Mouse (Mus musculus) gastrocnemius, adult 8-10 months (tissue): ENCODE data around the gene Gas2l2. TPM values are rescaled to one million over a fixed set of nuclear protein-coding genes. Genes with fewer than 3 reads are reported as not detected.
A peak's percentile ranks its signal among the peaks of the same experiment; 100 is the strongest.

Experiments
- DNase-seq, 2 experiments: peaks; one replicate each; pipeline ENCODE4 v3.0.0; 2022; ENCODE audit warnings: low spot score in 2 of 2
- total RNA-seq, 4 experiments: library from RNA; stranded (reverse); gene quantifications; 2 replicates each; pipeline ENCODE4 v1.2.4; 2022

The Gas2l2 gene
- total RNA-seq, result not detected

DNA sequence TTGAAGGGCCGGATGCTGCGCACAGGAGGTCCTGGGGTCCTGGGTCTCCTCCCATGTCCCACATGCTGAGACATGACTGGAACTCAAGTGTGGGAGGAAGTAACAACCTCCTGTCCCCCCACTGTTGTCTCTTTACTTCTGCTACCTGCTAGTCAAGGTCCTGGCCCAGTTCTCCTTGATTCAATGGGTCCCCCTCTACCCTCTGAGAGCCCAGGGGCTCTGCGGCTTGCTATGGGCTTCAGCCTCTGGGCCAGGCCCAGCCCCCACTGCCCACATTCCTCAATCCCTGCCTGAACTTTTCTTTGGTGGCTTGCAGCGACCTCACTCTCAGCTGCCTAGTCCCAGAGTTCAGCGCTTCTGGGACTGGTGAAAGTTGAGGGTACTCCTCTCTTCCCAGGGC, at the start of gene Gas2l2:
TSS of gene Gas2l2 (minus strand) at position 101 of the 400 bp plus-strand sequence.
- no peak for DNase-seq

DNA sequence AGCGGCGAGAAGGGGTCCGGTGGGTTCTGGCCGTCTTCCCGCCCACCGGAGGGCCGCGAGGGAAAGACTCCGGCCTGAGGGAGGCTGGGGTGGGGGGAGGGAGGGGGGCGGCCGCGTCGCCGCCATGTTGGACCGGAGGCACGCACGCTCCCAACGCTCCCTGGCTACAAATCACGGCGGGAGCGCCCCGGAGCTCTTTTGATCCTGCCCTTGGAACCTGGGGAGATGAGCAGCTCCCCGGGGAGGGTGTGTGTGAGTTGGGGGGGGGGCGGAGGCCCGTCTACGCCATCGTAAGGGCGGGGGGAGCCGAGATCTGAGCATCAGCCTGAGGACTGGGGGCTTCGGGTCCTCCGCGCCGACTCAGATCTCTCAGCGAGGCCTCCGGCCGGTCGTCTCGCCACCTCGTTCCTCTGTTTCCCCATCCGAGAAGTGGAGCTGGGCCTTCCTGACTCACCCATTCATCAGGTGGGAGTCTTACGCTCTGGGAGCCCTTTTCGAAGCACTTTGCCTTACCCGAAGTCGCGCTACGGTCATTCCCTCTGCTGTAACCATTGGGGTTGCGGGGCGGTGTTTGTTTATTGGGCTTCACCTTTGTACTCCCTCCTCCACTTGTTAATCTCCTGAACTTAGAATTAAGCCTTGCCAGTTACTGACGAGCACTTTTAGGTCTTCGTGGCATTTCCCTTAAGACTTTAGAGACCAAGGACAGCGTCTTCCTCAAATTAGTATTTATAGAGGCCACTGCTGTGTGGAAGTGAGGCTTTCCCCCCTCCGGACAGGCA, 44.2 kb upstream of the Gas2l2 start:
- no peak for DNase-seq

DNA sequence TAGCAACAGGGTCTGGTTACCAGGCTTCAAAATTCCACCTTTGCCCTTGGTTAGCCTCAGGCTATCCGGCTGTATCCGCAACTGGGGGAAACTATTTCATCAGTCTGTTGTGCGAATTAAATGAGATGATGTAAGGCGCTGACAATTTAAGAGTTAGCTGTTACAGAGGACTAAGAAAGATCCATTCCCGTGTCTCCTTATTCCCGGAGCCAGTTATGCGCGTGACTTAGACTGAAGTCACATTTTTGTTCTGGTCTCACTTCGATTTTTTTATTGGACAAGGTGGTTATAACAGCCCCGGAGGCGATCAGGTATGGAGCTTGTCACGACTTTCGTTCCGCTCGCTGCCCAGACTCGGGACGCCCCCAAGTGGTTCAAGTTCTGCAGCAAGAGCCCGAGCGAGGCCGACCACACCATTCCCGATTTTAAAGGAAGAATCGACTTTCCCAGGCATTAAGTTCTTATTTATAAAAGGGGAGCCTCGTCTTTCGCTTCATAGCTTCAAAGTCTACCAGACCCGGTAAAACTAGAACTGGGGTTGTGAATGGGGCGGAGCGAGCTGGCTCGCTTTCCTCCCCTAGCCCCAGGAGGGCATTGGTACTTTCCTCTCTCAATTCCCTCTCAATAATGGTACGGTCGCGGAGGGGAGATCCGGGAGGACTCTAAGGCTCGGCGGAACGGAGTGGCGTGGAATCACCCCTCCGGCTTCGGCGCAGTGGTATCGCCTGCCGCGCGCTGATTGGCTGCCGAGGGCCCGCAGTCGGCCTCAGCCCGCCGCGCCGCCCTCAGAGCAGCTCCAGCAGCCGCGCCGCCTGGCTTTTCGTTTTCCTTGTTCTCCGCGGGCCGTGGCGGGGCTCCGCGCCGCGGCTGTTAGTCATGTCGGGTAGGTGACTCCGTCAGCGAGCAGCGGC, 43.3 kb upstream of the Gas2l2 start, which contains the start of gene Taf15:
TSS of gene Taf15 (plus strand) at position 763 of the 911 bp plus-strand sequence.
- peak; percentile 94 to 97 for DNase-seq

DNA sequence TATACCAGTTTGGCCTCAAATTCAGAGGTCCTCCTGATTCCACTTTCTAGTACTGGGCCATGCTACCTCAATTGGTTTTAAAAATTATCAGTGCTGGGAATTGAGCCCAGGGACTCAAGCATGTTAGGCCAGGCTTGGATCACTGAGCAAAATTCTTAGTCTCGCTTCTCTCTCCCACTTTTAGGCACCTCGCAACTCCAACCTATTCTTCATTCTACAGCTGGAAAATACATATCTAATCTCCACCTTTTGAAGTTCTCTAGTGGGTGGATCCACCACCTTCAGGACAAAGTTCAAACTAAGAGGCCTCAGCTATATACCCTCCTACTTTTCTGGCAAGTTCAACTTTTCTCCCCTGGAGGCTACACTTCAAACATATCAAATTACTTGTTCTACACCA, 42.5 kb upstream of the Gas2l2 start:
- DNase-seq, result no peak

DNA sequence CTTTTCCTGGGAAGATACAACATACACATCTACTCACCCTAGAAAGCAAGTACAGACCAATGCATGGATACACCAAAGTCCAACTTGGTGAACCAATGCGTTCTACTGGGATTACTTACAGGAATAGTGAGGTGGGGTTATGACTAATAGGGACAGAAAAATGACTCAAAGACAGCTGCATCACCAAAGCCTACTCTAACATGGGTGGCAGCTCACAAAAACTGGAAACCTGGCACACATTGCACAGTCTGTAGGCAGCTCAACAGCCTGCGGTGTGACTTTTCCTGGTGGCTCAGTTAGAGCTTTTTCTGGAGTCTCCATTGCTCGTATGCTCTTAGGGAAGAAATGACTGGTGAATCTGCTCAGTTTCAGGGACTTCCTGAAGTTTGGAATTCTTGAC, 39.5 kb upstream of the Gas2l2 start:
- no peak for DNase-seq

DNA sequence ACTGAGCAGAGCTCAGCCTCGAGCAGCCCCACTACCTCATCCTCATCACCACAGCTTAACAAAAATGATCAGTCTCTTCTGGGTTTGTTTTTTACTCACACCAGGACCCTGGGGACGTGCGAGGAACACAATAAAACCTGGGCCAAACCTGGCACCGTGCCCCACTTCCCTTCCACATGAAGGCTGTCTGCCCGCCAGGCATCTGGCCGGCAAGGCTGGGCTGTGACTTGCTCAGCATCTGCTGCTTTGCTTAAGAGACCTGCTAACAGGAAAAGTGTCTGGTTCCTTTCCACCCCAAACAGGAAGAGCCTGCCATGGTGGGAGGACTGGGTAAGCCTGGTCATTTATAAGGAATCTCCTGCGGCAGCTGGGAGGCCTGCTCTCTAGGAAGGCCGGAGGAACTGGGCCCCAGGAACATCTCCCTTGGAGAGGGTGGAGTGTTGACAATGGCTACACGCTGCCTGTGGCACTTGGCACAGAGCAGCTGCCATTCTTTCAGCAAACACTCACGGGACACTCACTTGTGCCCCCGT, 37.9 kb upstream of the Gas2l2 start:
- peak; percentile 45 to 70 for DNase-seq

DNA sequence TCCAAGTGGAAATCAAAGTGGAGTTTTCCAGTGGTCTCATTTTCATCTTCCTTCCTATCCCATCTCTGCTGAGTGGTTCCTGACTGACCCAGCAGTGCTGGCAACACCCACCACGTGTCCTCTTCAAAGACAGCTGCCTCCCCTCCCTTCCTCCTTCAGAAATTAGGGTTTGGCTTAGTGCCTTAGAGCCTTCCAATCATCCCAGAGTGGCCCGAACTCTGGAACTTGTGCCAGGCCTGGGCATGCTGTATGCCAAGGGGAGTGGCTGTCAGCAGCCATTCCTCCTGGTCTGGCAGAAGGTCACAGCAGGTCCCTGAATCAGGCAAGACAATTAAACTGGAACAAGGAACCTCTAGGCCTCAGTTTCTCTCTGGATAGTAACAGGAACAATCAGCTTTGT, 36.7 kb upstream of the Gas2l2 start:
- no peak for DNase-seq

DNA sequence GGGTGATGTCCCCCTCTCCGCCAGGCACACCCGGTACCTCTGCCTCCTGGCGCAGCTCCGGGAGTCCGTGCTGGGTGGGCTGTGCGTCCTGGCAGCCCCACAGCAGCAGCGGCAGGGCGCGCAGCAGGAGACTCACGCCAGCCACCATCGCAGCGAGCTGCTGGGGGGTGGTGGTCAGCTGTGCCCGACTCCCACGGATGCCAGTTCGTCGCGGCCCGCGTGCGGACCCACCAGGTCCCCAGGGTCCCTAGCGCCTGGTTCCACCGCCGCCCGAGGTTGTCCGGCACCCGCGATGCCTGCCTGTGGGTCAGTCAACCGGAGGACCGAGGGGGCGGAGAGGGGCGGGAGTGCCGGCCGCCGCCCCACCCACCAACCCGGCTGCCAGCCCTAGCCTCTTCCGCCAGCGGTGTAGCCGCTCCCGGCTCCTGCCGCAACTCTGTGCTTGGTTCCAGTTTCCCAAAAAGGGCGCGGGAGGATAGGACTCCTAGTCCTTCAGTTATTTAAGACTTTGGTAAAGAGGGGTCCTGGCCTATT, 33.5 kb upstream of the Gas2l2 start, which contains the start of gene Mmp28:
TSS of gene Mmp28 (minus strand) at position 361 of the 534 bp plus-strand sequence.
- DNase-seq, result peak; percentile 28 to 45

DNA sequence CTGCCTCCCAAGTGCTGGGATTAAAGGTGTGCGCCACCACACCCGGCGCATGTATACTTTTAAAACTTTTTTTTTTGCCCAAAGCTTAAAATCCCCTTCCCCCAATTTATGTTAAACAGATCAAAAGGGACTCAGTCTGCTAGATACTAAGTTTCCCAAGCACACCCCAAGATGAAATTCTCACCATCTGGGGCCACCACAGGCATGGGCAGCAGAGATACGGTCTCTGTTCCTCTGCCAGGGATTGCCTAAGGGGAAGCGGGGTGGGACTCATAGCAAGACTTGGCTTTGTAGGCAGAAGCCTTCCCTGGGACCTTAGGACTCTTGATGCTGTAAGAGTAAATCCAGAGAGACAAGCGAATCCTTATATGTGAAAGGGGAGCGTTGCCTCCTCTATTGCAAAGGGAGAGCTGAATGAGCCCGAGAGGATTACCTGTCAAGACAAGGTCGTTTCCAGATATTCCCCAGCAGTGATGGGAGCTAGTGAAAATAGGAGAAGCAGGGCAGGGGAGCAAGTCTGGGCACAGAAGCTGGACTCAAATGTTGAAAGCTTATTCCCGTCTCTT, 32.3 kb upstream of the Gas2l2 start:
- DNase-seq, result no peak

DNA sequence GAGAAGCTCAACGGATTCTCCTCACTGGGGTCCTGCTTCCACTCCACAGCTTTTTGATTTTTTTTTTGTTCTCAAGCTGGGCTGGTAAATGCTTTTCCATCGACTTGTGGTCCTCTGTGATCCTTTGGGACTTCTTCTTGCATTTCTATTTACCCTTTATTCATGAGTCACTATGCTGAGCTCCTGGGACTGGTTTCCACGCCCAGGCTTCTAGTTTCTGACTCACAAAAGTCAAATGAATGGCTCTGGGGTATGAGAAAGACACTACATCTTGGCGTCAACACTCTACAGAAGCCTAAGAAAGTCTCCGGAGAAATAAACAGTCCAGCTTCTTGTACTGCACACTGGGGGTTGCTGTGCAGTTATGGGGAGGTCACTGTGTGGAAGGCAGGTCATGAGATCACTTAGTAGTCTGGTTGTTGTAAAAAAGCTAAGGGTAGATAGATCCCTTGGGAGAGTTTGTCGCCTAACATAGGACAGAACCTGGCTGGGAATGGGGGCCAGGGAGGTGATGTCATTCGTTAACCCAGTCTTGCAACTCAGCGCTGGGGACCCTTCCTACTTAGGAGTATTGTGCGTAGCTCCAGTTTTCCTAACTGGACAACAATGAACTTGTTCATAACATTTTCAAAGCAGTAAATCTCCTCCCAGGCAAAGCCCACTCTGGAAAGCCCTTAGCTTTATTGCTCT, 28.8 kb upstream of the Gas2l2 start:
- DNase-seq, result no peak

DNA sequence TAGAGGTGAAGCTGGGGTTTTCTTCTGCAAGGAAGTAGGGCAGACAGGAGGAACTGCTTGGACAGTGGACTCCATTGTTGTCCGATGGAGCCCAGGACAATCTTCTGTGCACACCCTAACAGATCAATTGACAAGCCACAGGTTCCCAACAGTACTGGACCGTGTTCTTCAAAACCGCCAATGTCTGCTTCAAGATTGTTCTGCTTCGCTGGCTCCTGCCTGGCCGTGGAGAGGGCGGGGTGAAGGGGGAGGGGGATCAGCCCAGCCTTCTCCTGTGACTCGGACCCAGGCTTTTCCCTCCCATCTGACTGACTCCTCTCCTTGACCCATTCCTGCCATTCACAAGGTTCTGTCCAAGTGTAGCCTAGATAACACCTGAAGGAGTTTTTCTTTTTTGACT, 28.0 kb upstream of the Gas2l2 start:
- no peak for DNase-seq

DNA sequence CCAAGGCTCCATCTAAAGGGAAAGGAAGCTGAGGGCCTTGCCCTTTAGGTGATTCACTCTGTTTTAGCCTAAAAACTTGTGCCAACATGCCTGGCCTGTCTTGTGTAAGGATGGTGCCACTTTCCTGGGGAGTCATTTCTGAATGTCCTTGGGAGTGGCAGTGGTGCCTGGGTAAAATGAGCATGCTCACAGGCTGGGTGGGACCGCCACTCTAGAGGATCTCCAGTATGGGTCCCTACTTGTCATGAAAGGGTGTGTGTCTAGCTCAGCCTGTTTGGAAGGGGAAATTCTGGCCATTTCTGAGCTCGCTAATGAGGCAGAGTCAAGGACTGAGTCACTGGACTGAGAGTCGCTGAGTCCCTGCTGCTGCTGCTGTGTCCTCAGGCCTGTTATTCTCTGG, 26.4 kb upstream of the Gas2l2 start:
- no peak for DNase-seq

DNA sequence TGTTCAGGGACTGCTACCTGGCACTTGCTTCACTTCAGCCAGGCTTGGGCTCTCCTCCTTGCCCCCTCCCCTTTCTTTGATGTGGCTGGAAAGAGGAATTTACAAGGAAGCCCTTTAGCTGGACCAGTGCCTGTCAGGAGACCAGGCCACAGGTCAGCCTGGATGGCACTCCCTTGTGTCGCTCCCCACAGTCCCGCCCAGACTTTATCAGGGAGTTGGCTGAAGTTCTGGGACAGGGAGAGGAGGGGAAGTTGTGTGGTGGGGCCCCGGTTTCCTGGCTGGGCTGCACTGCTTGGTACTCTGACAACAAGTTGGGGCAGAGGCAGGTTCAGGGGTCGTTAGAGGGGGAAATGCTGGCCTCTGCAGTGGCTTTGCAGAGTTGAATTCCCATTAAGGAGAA, 25.3 kb upstream of the Gas2l2 start:
- DNase-seq, result no peak

DNA sequence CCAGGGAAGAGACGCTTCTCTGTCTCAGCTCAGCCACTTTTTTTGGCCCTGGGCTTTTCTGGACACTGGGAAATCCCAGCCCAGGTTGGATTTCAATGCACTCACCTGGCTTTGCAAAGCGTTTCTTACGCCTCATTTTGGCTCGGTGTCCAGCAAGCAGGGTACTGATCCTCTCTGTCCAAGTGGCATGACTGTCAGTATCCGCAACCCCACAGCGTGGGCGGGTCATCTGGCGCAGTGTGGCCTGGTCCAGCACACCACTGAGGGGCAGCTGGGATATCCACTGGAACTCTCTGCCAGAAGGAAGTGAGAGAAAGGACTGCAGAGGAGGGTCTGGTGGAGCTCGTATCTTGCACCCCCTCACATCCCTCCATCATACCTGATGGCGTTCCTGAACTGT, 22.0 kb upstream of the Gas2l2 start:
- no peak for DNase-seq

DNA sequence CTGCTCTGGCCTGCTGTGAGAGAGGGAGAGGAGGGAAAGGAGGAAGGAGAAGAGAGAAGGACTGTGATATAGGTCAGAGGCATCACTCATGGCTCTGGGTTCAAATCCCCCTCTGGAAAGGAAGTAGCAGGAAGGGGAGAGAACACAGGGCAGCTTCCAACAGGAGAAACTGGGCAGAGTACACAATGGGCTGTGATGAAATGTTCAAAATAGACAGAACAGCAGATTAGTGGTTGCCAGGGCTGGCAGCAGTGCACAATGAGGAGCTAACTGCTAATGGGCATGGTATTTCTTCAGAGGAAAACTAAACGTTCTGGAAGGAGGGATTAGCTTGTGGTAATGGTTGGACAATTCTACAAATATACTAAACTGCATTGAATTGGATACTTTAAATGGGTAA, 21.3 kb upstream of the Gas2l2 start:
- no peak for DNase-seq

DNA sequence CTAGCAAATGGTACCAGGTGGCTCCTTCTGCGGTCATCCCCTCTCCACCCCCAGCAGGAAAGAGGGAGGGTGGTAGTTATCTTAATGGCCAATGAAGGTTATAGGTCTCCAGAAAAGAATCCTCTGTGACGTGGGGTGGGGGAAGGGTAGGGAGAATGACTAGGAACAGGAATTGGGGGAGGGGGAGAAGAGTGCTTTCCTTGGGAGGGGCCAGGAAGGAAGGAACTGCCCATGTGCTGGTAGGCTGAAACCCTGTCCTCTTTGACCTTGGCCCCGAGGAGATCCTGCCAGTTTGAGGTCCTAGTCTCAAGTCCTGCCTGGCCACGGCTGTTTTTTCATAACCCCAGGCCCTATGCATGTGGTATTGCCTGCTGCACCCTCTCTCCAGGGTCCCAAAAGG, 20.0 kb upstream of the Gas2l2 start:
- DNase-seq, result no peak

DNA sequence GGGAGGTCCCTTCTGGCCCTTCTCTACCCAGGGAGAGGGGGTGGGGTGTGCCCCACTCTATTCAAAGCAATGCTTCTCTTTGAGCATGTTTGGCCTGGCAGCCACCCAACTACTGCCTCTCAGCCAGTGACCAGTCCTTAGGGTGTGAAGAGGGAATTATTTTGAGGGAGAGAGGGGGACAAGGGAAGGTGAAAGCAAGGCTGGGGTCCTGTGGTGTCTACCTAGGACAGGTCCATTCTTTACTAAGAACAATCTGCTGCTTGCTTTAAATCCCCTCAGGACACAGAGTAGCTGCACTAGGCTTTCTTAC, 19.6 kb upstream of the Gas2l2 start:
- DNase-seq, result no peak

DNA sequence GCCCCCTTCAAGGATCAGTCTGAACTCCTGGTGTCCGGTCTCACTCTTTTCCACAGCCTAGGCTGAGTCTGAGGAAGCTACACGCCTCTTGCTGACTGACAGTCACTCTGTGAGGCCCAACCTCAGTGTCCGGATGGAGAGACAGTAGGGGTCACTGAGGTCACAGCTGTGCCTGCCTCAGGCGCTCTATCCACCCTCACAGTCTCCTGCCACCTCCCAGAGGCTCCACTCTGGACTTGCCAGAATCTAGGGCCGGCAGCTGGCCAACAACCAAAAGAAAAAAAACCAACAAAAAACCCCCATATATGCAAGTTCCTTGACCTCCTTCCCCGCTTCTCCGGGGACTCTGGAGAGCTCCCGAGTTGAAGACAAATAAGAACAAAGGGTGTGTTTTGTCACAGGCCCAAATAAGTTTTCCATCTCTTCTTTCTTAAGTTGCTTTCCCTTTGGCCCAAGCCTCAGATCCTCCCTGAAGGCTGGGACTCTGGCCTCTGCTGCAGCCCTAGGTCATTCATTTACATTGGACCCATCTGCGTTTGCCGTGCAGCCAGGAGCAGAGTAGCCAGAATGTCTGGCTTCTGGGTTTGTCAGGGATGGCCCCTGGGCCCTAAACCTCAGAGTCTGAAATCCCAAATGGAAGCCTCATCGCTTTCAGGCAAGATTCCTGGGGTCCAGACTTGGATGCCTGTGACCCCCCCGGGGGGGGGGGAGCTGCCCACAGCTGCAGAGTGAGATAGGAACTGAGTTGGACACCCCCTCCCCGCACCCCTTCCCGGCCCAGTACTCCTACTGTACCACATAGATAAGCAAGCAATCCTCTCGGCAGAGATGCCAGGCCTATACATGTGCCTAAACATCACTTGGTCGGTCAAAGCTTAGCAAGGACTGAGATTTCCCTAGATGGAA, 19.0 kb upstream of the Gas2l2 start:
- DNase-seq, result no peak

DNA sequence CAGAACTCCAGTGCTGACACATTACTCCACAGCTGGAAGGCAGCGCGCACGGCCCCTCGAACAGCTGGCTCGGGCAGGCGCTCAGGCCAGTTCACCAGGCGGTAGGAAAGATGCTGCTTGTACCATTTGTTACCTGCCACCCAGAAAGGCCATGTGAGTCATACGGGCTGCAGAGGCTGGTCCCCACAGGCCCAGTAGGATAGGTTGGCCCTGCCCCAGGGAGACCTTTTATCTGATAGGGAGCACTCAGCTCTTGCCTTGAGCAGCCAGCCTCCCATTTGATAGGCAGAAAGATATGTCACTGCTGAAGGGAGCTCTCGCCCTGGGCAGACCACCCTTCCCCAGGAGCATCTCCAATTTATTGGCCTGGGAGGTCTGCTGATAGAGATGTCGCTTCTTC, 18.4 kb upstream of the Gas2l2 start:
- no peak for DNase-seq

DNA sequence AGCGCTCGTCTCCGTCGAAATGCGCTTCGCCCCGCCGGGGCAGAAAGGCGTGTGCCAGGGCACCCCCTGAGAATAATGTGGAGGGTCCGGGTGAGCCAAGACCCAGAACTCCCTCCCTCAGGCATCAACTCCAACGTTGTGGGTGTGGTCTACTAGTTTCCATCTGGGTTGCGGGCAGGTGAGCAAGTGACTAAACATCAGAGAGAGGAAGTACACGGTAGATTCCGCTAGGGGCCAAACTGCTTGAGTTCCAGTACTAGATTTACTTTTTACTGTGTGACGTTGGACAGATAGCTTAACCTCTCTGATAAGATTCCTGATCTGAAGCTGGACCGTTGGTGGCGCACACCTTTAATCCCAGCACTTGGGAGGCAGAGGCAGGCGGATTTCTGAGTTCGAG, 15.7 kb upstream of the Gas2l2 start:
- DNase-seq, result no peak
